11 mouse cellular contexts compared by ENCODE assay signal in genomic region chr8:89046639-89047348, GRCm38 (mm10). TPM values are rescaled to one million over a fixed set of nuclear protein-coding genes. Genes with fewer than 3 reads are reported as not detected.
DNase-seq lines count a peak whose midpoint lies in the region; ATAC-seq lines count a peak whose summit lies in the region.
"Had no signal": no experiment of that assay in that cellular context is flagged by ENCODE, and none has a peak within 500 bp of the region (broad histone marks: within the 10 kb centered on the region; RNA-seq: fewer than 3 reads in every experiment).

No protein-coding gene starts in this region.

- H3K4me1 ChIP-seq in midbrain, embryonic 10.5 days: peaks cover 50% of the 10 kb centered on the region
- H3K4me1 ChIP-seq in midbrain, embryonic 16.5 days (ENCODE audit: control insufficient read depth, insufficient read depth, low read length): peaks cover 15% of the 10 kb centered on the region
- H3K4me1 ChIP-seq in hindbrain, embryonic 11.5 days (replicated peaks; ENCODE audit: control insufficient read depth, insufficient read depth, low read length): 0 out of 2 replicates have a peak, but pooled peaks cover 3% of the 10 kb centered on the region
- peaks cover 7% of the 10 kb centered on the region; the same call in 1 of the 2 replicates for H3K4me1 ChIP-seq in liver, embryonic 12.5 days

- DNase-seq in midbrain, embryonic 10.5 days (ENCODE audit: low spot score): peak; percentile 53
- peak; percentile 66 for DNase-seq in hindbrain, embryonic 11.5 days (ENCODE audit: low spot score)
- no peak for DNase-seq in adrenal gland, adult 8-10 months
- no peak for DNase-seq in ovary, adult 18-20 months (ENCODE audit: low spot score)
- DNase-seq in layer of hippocampus, adult 8-10 months (ENCODE audit: low spot score in 2 of 2): no peak
- no peak for DNase-seq in ovary, postnatal 36 days (ENCODE audit: low spot score)
- DNase-seq: gastrocnemius, postnatal 14 days had no signal

- peak overlapping the region; percentile 99 for H3K27ac ChIP-seq in midbrain, embryonic 10.5 days (replicated peaks)
- no peak overlapping the region for H3K27ac ChIP-seq in midbrain, embryonic 16.5 days (ENCODE audit: low read length)
- peak overlapping the region; percentile 6; the same call in 1 of the 2 replicates for H3K27ac ChIP-seq in hindbrain, embryonic 11.5 days (ENCODE audit: low read depth, low read length)
- no peak overlapping the region for H3K27ac ChIP-seq in liver, embryonic 12.5 days

- no peaks in the 10 kb centered on the region for H3K36me3 ChIP-seq in midbrain, embryonic 10.5 days
- no peaks in the 10 kb centered on the region for H3K36me3 ChIP-seq in midbrain, embryonic 16.5 days (ENCODE audit: control insufficient read depth, insufficient read depth, low read length)
- no peaks in the 10 kb centered on the region for H3K36me3 ChIP-seq in hindbrain, embryonic 11.5 days (ENCODE audit: control insufficient read depth, insufficient read depth, low read length)
- no peaks in the 10 kb centered on the region for H3K36me3 ChIP-seq in liver, embryonic 12.5 days

- no peaks in the 10 kb centered on the region for H3K9me3 ChIP-seq in midbrain, embryonic 10.5 days (replicated peaks)
- no peaks in the 10 kb centered on the region for H3K9me3 ChIP-seq in midbrain, embryonic 16.5 days (replicated peaks; ENCODE audit: control insufficient read depth, low read length, poor library complexity, severe bottlenecking)
- H3K9me3 ChIP-seq in hindbrain, embryonic 11.5 days (ENCODE audit: control insufficient read depth, low read length): no peaks in the 10 kb centered on the region
- no peaks in the 10 kb centered on the region for H3K9me3 ChIP-seq in liver, embryonic 12.5 days (replicated peaks)

- H3K27me3 ChIP-seq in midbrain, embryonic 10.5 days (ENCODE audit: low read depth, poor library complexity, severe bottlenecking): peaks cover 68% of the 10 kb centered on the region
- H3K27me3 ChIP-seq in midbrain, embryonic 16.5 days (ENCODE audit: control insufficient read depth, insufficient read depth, low read depth, low read length): peaks cover 18% of the 10 kb centered on the region
- H3K27me3 ChIP-seq in hindbrain, embryonic 11.5 days (ENCODE audit: control insufficient read depth, insufficient read depth, low read length): peaks cover 23% of the 10 kb centered on the region
- peaks cover 88% of the 10 kb centered on the region for H3K27me3 ChIP-seq in liver, embryonic 12.5 days (replicated peaks)

- no peak for ATAC-seq in midbrain, embryonic 16.5 days
- no peak for ATAC-seq in hindbrain, embryonic 11.5 days (ENCODE audit: low FRiP score)
- no peak for ATAC-seq in liver, embryonic 12.5 days

- no peak overlapping the region for H3K9ac ChIP-seq in midbrain, embryonic 16.5 days (ENCODE audit: low read depth, low read length)
- H3K9ac ChIP-seq in hindbrain, embryonic 11.5 days (ENCODE audit: low read depth, low read length): 0 out of 2 replicates have a peak overlapping the region, but pooled peaks have one; percentile 23
- H3K9ac ChIP-seq in liver, embryonic 12.5 days: no peak overlapping the region

- no peak overlapping the region for H3K4me2 ChIP-seq in midbrain, embryonic 16.5 days (ENCODE audit: low read length)
- H3K4me2 ChIP-seq in hindbrain, embryonic 11.5 days (replicated peaks; ENCODE audit: low read depth, low read length): peak overlapping the region; percentile 77
- H3K4me2 ChIP-seq in liver, embryonic 12.5 days: peak overlapping the region; percentile 65

- H3K4me3 ChIP-seq in midbrain, embryonic 10.5 days: peak overlapping the region; percentile 94
- H3K4me3 ChIP-seq in midbrain, embryonic 16.5 days (ENCODE audit: low read depth, low read length): no peak overlapping the region
- 0 out of 2 replicates have a peak overlapping the region, but pooled peaks have one; percentile 10 for H3K4me3 ChIP-seq in hindbrain, embryonic 11.5 days (ENCODE audit: low read depth, low read length)
- peak overlapping the region; percentile 12; the same call in 1 of the 2 replicates for H3K4me3 ChIP-seq in liver, embryonic 12.5 days

- 3% methylated on average over 26 of the region's 26 CpGs for WGBS in midbrain, embryonic 10.5 days
- 6% methylated on average over 26 of the region's 26 CpGs for WGBS in midbrain, embryonic 16.5 days
- WGBS in hindbrain, embryonic 11.5 days: 2% methylated on average over 26 of the region's 26 CpGs
- 5% methylated on average over 26 of the region's 26 CpGs for WGBS in liver, embryonic 12.5 days (ENCODE audit: insufficient replicate concordance)

RNA-seq across cellular contexts. Expression of gene Sall1, which starts 2.8 kb away (rescaled TPM):
- 15.3 and 17.5 TPM in 2 replicates for polyA plus RNA-seq in midbrain, embryonic 10.5 days (2016; fragmentation: Nextera tagmentation; extraction: Ambion mirVana)
- 5.1 and 5.8 TPM in 2 replicates for polyA plus RNA-seq in midbrain, embryonic 16.5 days (2015; fragmentation: Nextera tagmentation; extraction: Ambion mirVana)
- polyA plus RNA-seq in hindbrain, embryonic 11.5 days (2014; fragmentation: Nextera tagmentation; extraction: Ambion mirVana): 18.7 and 20.8 TPM in 2 replicates
- polyA plus RNA-seq in liver, embryonic 12.5 days (2016; fragmentation: Nextera tagmentation; extraction: Ambion mirVana): 1.4 and 1.6 TPM in 2 replicates
- total RNA-seq in adrenal gland, adult 8-10 months (2022): under 1 TPM in 2 of 4 experiments, not detected in 2; 0.03 to 0.05 TPM
- 10 to 100 TPM; 13.0 to 26.1 (median 19.3) TPM for total RNA-seq in layer of hippocampus, adult 8-10 months (2022)
- total RNA-seq: MEL; neutrophil, adult 5-6 weeks had no signal

Comparison
In these comparisons a context has a peak if more than half of its experiments do, and no peak if none do; other contexts are left out.
1. H3K27ac ChIP-seq: peak in midbrain, embryonic 10.5 days (single experiment) and hindbrain, embryonic 11.5 days (single experiment); none in midbrain, embryonic 16.5 days (single experiment) and liver, embryonic 12.5 days (single experiment).
2. DNase-seq: peak in midbrain, embryonic 10.5 days (single experiment) and hindbrain, embryonic 11.5 days (single experiment); none in adrenal gland, adult 8-10 months (single experiment), ovary, adult 18-20 months (single experiment), layer of hippocampus, adult 8-10 months (0 of 2) and ovary, postnatal 36 days (single experiment).